Mouse (Mus musculus) stomach, embryonic 16.5 days (tissue): ENCODE results near the gene Scaper. TPM values are rescaled to one million over a fixed set of nuclear protein-coding genes. Genes with fewer than 3 reads are reported as not detected.

Experiments
- ATAC-seq: fragments of 200-750 bp; cut with Nextera tagmentation; 2 replicates; pipeline ENCODE4 v1.8.0; 2017; ENCODE audit warnings: moderate number of reproducible peaks, moderate TSS enrichment; ENCODE audit not compliant: insufficient read depth, low FRiP score
- H3K27ac ChIP-seq: fragments of 300-500 bp; sonication (generic); 2 replicates; pipeline ENCODE4 v1.5.1; 2014; ENCODE audit warnings: low read length
- H3K27me3 ChIP-seq: fragments of 300-500 bp; sonication (generic); 2 replicates; pipeline ENCODE4 v1.6.1; 2014; ENCODE audit warnings: low read length, control low read depth, mixed read lengths; ENCODE audit not compliant: control insufficient read depth, insufficient read depth
- H3K36me3 ChIP-seq: fragments of 300-500 bp; sonication (generic); 2 replicates; pipeline ENCODE4 v1.6.1; 2014; ENCODE audit warnings: low read length; ENCODE audit not compliant: control insufficient read depth, insufficient read depth
- H3K4me1 ChIP-seq: fragments of 300-500 bp; sonication (generic); 2 replicates; pipeline ENCODE4 v1.6.1; 2014; ENCODE audit warnings: low read length, control low read depth, mixed read lengths; ENCODE audit not compliant: control insufficient read depth, insufficient read depth
- H3K4me2 ChIP-seq: fragments of 300-500 bp; sonication (generic); 2 replicates; pipeline ENCODE4 v1.6.1; 2014; ENCODE audit warnings: low read depth, low read length, mixed read lengths
- H3K4me3 ChIP-seq: fragments of 300-500 bp; sonication (generic); replicated peaks from 2 replicates; pipeline ENCODE4 v1.5.1; 2014; ENCODE audit warnings: mild to moderate bottlenecking, low read length
- H3K9ac ChIP-seq: fragments of 300-500 bp; sonication (generic); 2 replicates; pipeline ENCODE4 v1.6.1; 2014; ENCODE audit warnings: low read length
- H3K9me3 ChIP-seq: fragments of 300-500 bp; sonication (generic); replicated peaks from 2 replicates; pipeline ENCODE4 v1.6.1; 2016; ENCODE audit warnings: low read length, control low read depth; ENCODE audit not compliant: control insufficient read depth
- WGBS: fragments of 180-500 bp; shearing (Covaris S2); extraction: QIAGEN DNeasy Blood & Tissue Kit; methylation state at CpG from one replicate; pipeline ENCODE4 v1.1.7; 2014; 5-methylcytosine and 5-hydroxymethylcytosine counted together
- polyA plus RNA-seq: library from polyadenylated mRNA; unstranded; fragments of >200 nt; fragmentation: Nextera tagmentation; extraction: Ambion mirVana; gene quantifications from 2 replicates; pipeline ENCODE4 v1.2.1, GENCODE M21; 2015

Gene Scaper
- polyA plus RNA-seq, 1 experiment from 2014 or later: 9.7 TPM

DNA sequence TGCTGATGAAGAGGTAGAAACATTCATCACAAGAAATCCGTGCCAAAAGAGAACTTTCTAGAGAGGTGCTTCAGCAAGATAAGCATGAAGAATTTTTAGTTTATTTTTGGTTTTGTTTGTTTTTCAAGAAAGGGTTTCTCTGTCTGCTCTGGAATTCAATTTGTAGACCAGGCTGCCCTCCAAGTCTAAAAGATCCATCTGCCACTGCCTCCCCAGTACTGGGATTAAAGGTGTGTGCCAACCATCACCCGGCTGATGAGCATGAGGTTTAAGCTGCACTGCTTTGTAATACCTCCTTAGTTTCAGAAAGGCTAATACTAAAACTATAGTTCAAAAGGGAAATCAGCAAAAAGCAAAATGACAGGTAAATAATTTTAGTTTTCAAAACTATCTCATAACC is 35.0 kb downstream of the Scaper start:
- Histone ChIP-seq H3K36me3 (no peaks in the 10 kb centered on the region), H3K27ac (no peak overlapping the region), H3K4me1 (no peaks in the 10 kb centered on the region), H3K4me3 (no peak overlapping the region), H3K9me3 (no peaks in the 10 kb centered on the region), H3K9ac (no peak overlapping the region), H3K27me3 (no peaks in the 10 kb centered on the region), H3K4me2 (no peak overlapping the region)
- WGBS: 65% methylated on average over 2 of the region's 2 CpGs
- ATAC-seq: no peak

DNA sequence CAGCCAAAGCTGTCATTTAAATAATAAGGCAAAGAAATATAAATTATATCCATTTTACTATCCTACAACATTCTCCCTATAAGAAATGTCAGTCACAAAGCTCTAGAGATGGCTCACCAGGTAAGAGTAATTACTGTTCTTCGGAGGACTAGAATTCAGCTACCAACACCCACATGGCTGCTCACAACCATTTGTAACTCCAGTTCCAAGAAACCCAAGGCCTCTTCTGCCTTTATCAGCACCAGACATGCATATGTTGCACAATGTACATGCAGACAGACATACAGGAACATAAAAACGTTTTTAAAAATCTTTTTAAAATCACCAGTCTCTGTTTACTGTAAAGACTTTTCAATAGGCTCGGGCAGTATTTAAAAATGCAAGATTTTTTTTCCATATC is 36.3 kb downstream of the Scaper start:
- no peaks in the 10 kb centered on the region for H3K27me3 ChIP-seq
- no peaks in the 10 kb centered on the region for H3K4me1 ChIP-seq
- no peak overlapping the region for H3K4me3 ChIP-seq
- H3K4me2 ChIP-seq: no peak overlapping the region
- no peaks in the 10 kb centered on the region for H3K9me3 ChIP-seq
- 64% methylated on average over 3 of the region's 3 CpGs for WGBS
- H3K36me3 ChIP-seq: no peaks in the 10 kb centered on the region
- H3K27ac ChIP-seq: no peak overlapping the region
- ATAC-seq: no peak
- no peak overlapping the region for H3K9ac ChIP-seq

DNA sequence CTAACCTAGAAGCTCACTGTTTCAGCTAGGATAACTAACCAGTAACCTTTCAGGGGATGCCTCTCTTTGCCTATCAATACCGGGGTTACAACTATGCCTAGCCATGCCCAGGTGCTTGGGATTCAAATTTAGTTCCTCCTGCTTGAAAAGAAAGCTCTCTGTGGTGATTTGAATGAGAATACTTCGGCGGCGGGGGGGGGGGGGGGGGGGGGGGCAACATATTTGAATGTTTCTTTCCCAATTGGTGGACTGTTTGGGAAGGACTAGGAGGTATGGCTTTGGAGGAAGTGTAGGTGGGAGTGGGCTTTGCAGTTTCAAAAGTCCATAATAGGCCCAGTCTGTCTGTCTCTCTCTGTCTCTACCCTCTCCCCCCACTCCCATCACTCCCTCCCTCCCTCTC is 37.4 kb downstream of the Scaper start:
- 57% methylated on average over 4 of the region's 4 CpGs for WGBS
- ATAC-seq: no peak

DNA sequence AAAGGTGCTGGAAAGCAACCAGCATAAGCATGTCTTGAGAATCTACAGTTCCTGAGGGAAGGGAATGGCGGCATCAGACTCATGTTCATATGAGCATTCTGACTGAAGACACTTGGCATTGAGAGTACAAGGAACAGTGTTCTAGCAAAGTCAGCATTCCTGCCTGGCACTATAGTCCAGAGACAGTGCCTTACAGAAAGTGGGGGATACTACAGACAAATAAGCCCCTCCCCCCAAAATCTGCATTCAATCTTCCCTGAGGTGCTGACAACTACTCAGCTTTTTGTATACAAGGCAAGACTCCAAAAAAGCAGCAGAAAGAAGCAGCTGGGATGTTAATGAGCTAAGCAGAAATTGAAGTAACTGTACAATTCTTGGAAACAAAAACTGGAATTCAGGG is 59.9 kb downstream of the Scaper start:
- no peaks in the 10 kb centered on the region for H3K9me3 ChIP-seq
- ATAC-seq: no peak
- no peak overlapping the region for H3K9ac ChIP-seq
- no peaks in the 10 kb centered on the region for H3K36me3 ChIP-seq
- H3K27ac ChIP-seq: no peak overlapping the region
- WGBS: 56% methylated on average over 1 of the region's 1 CpGs
- H3K4me2 ChIP-seq: no peak overlapping the region
- no peak overlapping the region for H3K4me3 ChIP-seq
- no peaks in the 10 kb centered on the region for H3K27me3 ChIP-seq
- H3K4me1 ChIP-seq: no peaks in the 10 kb centered on the region

More for the DNA sequence above, 37.4 kb downstream of the Scaper start:
- Histone ChIP-seq H3K27me3 (no peaks in the 10 kb centered on the region), H3K4me3 (no peak overlapping the region), H3K27ac (no peak overlapping the region), H3K9ac (no peak overlapping the region), H3K9me3 (no peaks in the 10 kb centered on the region), H3K36me3 (no peaks in the 10 kb centered on the region), H3K4me1 (no peaks in the 10 kb centered on the region), H3K4me2 (no peak overlapping the region)

DNA sequence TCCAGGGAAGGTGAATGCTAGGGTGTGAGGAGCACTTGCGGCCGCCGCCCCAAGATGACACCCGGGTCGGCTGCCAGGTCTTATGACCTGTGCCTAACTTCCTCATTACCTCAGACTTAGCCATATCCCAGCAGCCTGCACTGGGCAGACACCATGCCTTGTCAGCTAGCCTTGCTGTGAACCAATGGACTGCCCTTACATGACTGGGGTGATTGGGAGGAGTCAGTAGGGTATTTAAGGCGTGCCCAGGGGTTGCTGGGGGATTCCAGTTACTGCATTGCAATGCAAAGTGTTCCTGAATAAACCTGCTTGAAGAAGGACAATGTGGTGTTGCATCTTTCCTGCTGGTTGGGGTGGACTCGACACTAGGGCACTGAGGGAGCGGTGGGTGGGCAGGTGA is 148.5 kb downstream of the Scaper start:
- 85% methylated on average over 8 of the region's 8 CpGs for WGBS
- Histone ChIP-seq H3K27me3 (no peaks in the 10 kb centered on the region), H3K9ac (no peak overlapping the region), H3K4me2 (no peak overlapping the region), H3K36me3 (no peaks in the 10 kb centered on the region), H3K9me3 (no peaks in the 10 kb centered on the region), H3K4me1 (no peaks in the 10 kb centered on the region), H3K27ac (no peak overlapping the region), H3K4me3 (no peak overlapping the region)
- ATAC-seq: no peak

DNA sequence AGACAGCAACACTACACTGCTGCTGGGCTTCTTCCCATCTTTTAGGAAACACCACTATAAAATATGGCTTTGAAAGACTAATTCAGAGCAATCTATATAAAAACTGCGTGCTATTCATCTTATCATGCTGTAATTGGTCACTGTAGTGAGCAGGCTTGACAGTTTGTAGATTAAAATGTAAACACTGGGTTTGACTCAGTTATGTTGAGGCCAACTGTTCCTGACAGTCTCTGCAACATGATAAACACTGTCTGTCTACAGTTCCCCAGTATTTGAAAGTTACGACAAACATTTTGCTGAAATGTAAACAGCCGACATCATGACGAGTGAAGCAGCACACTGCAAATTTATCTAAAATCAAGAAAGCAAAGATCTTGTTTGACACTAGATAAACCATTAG is 225.9 kb downstream of the Scaper start:
- 15% methylated on average over 4 of the region's 4 CpGs for WGBS
- Histone ChIP-seq H3K9ac (no peak overlapping the region), H3K4me2 (no peak overlapping the region), H3K4me1 (0 out of 2 replicates have a peak, but pooled peaks cover 2% of the 10 kb centered on the region), H3K27me3 (no peaks in the 10 kb centered on the region), H3K36me3 (no peaks in the 10 kb centered on the region), H3K9me3 (no peaks in the 10 kb centered on the region), H3K4me3 (no peak overlapping the region), H3K27ac (no peak overlapping the region)
- ATAC-seq: no peak

DNA sequence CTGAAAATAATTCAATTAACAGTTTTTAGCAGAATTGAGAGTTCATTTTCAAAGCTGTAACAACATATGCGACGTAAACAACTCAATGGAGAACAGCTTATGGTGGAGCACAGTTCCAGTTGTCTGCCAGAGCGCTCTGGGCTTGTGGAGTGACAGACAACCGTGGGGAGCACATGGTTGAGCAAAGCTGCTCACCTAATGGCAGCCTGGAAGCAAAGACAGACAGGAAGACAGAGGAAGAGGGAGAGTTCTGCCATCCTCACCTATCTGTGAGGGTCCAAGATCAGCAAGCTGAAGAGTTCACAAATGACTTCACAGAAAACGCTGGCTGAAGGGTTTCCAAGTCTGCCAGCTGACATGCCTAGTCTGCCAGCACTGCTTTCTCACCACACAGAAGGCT is 227.4 kb downstream of the Scaper start:
- ATAC-seq: no peak
- no peak overlapping the region for H3K4me2 ChIP-seq
- no peaks in the 10 kb centered on the region for H3K27me3 ChIP-seq
- H3K9ac ChIP-seq: no peak overlapping the region
- H3K9me3 ChIP-seq: no peaks in the 10 kb centered on the region
- WGBS: 82% methylated on average over 5 of the region's 5 CpGs
- H3K27ac ChIP-seq: no peak overlapping the region
- 0 out of 2 replicates have a peak, but pooled peaks cover 2% of the 10 kb centered on the region for H3K4me1 ChIP-seq
- no peak overlapping the region for H3K4me3 ChIP-seq
- no peaks in the 10 kb centered on the region for H3K36me3 ChIP-seq

DNA sequence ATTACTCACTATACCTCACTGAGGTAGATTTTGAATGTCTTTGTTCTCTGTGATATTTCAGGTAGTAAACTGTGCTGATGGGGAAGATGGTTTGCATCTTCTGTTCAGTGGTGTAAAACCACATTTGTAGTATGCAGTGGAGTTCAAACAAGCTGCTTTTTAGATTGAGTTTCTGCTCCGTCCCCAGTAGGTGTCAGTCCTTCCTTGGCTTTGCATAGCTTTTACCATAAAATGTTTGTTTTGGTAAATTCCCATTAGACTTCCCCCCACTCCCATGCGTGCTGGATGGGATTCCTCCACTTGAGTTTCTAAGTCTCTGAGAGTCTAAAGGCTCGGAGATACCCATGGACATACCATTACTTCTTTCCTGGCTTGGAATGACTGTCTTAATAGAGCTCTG is 231.3 kb downstream of the Scaper start:
- Histone ChIP-seq H3K9ac (no peak overlapping the region), H3K4me3 (no peak overlapping the region), H3K9me3 (no peaks in the 10 kb centered on the region), H3K27me3 (no peaks in the 10 kb centered on the region), H3K4me1 (0 out of 2 replicates have a peak, but pooled peaks cover under 1% of the 10 kb centered on the region), H3K27ac (no peak overlapping the region), H3K4me2 (no peak overlapping the region), H3K36me3 (no peaks in the 10 kb centered on the region)
- no peak for ATAC-seq
- 51% methylated on average over 3 of the region's 3 CpGs for WGBS

DNA sequence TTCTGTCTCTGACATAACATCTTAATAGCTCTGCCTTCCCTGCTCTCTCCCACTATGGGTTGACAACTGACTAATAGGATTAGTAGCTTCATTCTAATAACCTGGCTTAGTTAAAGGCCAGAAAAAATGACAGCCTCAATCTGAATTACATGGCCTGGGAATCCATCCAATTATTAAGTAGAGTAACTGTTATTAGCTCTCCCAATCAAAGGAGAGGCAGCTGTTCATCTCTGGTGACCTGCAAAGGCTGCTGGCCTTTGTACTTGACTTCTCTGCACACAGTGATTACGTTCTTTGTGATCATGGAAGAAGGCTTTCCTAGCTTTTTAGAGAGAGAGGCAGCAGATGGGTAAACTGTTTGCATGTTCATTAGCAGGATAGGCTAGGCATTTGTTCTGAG is 242.6 kb downstream of the Scaper start:
- Histone ChIP-seq H3K4me3 (no peak overlapping the region), H3K27ac (no peak overlapping the region), H3K9me3 (no peaks in the 10 kb centered on the region), H3K4me2 (no peak overlapping the region), H3K36me3 (no peaks in the 10 kb centered on the region), H3K27me3 (no peaks in the 10 kb centered on the region), H3K9ac (no peak overlapping the region), H3K4me1 (peaks cover 3% of the 10 kb centered on the region; the same call in 1 of the 2 replicates)
- no peak for ATAC-seq
- 40% methylated on average over 1 of the region's 1 CpGs for WGBS

DNA sequence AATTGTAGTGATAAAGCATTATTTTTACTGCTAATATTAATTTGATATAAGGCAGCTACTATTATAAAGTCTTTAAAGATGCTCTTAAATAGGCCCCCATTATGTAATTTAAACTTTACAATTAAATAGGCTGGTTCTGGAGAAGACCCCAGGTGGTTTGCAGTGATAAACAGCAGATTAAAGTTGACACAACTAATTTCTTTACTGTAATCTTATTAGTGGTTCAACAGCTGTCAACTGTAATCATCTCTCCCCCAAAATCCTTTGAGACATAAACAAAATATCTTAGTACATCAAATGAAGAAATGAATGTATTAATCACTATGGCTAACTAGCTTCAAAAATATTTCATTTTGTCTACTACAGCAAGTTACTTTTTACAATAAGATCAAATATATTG is 260.8 kb downstream of the Scaper start:
- H3K4me3 ChIP-seq: no peak overlapping the region
- H3K36me3 ChIP-seq: no peaks in the 10 kb centered on the region
- H3K9me3 ChIP-seq: no peaks in the 10 kb centered on the region
- H3K27me3 ChIP-seq: no peaks in the 10 kb centered on the region
- H3K9ac ChIP-seq: no peak overlapping the region
- H3K4me1 ChIP-seq: no peaks in the 10 kb centered on the region
- no peak overlapping the region for H3K4me2 ChIP-seq
- no peak overlapping the region for H3K27ac ChIP-seq
- ATAC-seq: no peak
